Mouse (Mus musculus) G1E (cell line): ENCODE data around the gene Sgf29.

Experiments
- CTCF ChIP-seq: IDR thresholded peaks from 2 replicates; pipeline ENCODE4 v1.5.1; 2012; ENCODE audit warnings: low read depth, low read length, inconsistent platforms, mixed read lengths
- GATA1 ChIP-seq: IDR thresholded peaks from 2 replicates; pipeline ENCODE4 v1.6.1; 2012; ENCODE audit warnings: borderline replicate concordance, low read length, inconsistent platforms, mixed read lengths
- POLR2AphosphoS5 ChIP-seq: IDR thresholded peaks from 2 replicates; pipeline ENCODE4 v1.6.1; 2012; ENCODE audit warnings: low read depth, low read length, inconsistent platforms; ENCODE audit not compliant: insufficient replicate concordance
- TAL1 ChIP-seq: conservative IDR thresholded peaks from 2 replicates; pipeline ENCODE4 v1.6.1; 2012; ENCODE audit warnings: low read depth, low read length, inconsistent platforms, mixed read lengths

DNA sequence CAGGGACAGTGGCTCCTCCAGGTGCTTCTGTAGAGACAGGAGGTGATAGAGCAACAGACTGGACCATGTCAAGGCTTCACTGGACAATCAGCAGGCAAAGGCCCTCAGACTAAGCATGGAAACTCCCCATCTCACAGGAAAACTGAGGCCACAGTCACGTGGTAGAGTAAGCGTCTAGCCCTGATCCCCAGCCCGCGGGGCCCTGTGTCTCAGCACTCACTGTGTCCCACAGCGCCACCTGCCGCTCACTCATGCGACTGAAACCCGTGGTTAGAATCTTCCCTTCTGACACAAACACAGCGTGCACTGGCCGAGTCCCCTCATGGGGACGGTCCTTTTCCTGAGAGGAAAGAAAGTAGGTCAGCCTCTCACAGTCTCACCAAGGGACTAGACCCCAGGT, 52.0 kb downstream of the Sgf29 start:
- TF ChIP-seq CTCF (peak; percentile 69), GATA1 (no peak), POLR2AphosphoS5 (no peak), TAL1 (no peak)
